Mouse (Mus musculus) heart, postnatal 0 days (tissue): ENCODE measurements around the gene Ghrl. TPM values are rescaled to one million over a fixed set of nuclear protein-coding genes. Genes with fewer than 3 reads are reported as not detected.

ENCODE experiments used
- ATAC-seq: fragments of 200-750 bp; cut with Nextera tagmentation; 2 replicates; pipeline ENCODE4 v1.8.0; 2017; ENCODE audit warnings: low read depth, moderate number of reproducible peaks, moderate library complexity; ENCODE audit not compliant: insufficient read depth
- DNase-seq: peaks from one replicate; pipeline ENCODE4 v3.0.0-alpha.2; 2016; ENCODE audit warnings: low spot score
- H3K27ac ChIP-seq: fragments of 300-500 bp; sonication (generic); 2 replicates; pipeline ENCODE4 v1.5.1; 2014; ENCODE audit warnings: low read depth, mild to moderate bottlenecking
- H3K27me3 ChIP-seq: fragments of 300-500 bp; sonication (generic); 2 replicates; pipeline ENCODE4 v1.6.1; 2014; ENCODE audit warnings: low read length, mixed read lengths; ENCODE audit not compliant: control insufficient read depth, insufficient read depth
- H3K36me3 ChIP-seq: fragments of 300-500 bp; sonication (generic); replicated peaks from 2 replicates; pipeline ENCODE4 v1.6.1; 2014; ENCODE audit warnings: low read length, mixed read lengths; ENCODE audit not compliant: control insufficient read depth, insufficient read depth
- H3K4me1 ChIP-seq: fragments of 300-500 bp; sonication (generic); 2 replicates; pipeline ENCODE4 v1.6.1; 2014; ENCODE audit warnings: antibody characterized with exemption; ENCODE audit not compliant: control insufficient read depth, insufficient read depth
- H3K4me2 ChIP-seq: fragments of 300-500 bp; sonication (generic); 2 replicates; pipeline ENCODE4 v1.6.1; 2014; ENCODE audit warnings: low read depth, mild to moderate bottlenecking, low read length, moderate library complexity
- H3K4me3 ChIP-seq: fragments of 300-500 bp; sonication (generic); 2 replicates; pipeline ENCODE4 v1.5.1; 2014; ENCODE audit warnings: low read depth, low read length
- H3K9ac ChIP-seq: fragments of 300-500 bp; sonication (generic); replicated peaks from 2 replicates; pipeline ENCODE4 v1.6.1; 2014; ENCODE audit warnings: low read depth, low read length, mixed read lengths
- H3K9me3 ChIP-seq: fragments of 300-500 bp; sonication (generic); replicated peaks from 2 replicates; pipeline ENCODE4 v1.6.1; 2016; ENCODE audit warnings: low read length; ENCODE audit not compliant: control insufficient read depth
- CTCF ChIP-seq: IDR thresholded peaks from 2 replicates; pipeline ENCODE4 v1.5.1; 2016; ENCODE audit warnings: antibody characterized with exemption, control low read depth, low read depth
- EP300 ChIP-seq: IDR thresholded peaks from 2 replicates; pipeline ENCODE4 v1.6.1; 2016; ENCODE audit warnings: antibody characterized with exemption, low read depth
- WGBS: fragments of 180-500 bp; shearing (Covaris S2); extraction: QIAGEN DNeasy Blood & Tissue Kit; methylation state at CpG from one replicate; pipeline ENCODE4 v1.1.7; 2014; 5-methylcytosine and 5-hydroxymethylcytosine counted together
- polyA plus RNA-seq: library from polyadenylated mRNA; unstranded; fragments of >200 nt; fragmentation: Nextera tagmentation; extraction: Ambion mirVana; gene quantifications from 2 replicates; pipeline ENCODE4 v1.2.1, GENCODE M21; 2015
- total RNA-seq: library from RNA; depleted of rRNA; stranded (reverse); fragments of >200 nt; gene quantifications from 2 replicates; pipeline ENCODE4 v1.2.3, GENCODE M21; 2014; ENCODE audit warnings: low replicate concordance

Gene Ghrl
- total and polyA plus RNA-seq, 2 experiments from 2014 or later: not detected

- Histone ChIP-seq H3K27ac (no peak overlapping the region), H3K27me3 (peaks cover 22% of the 10 kb centered on the region), H3K4me1 (no peaks in the 10 kb centered on the region), H3K36me3 (no peaks in the 10 kb centered on the region), H3K4me2 (no peak overlapping the region), H3K9me3 (no peaks in the 10 kb centered on the region), H3K4me3 (no peak overlapping the region), H3K9ac (no peak overlapping the region)
- DNase-seq: no peak
- TF ChIP-seq CTCF: no peak
- TF ChIP-seq EP300: no peak
- no peak for ATAC-seq
Observed at GRCm38 (mm10) chr6:113745117-113745516, 25.4 kb upstream of the Ghrl start.

- no peak overlapping the region for H3K4me2 ChIP-seq
- no peak for ATAC-seq
Observed at GRCm38 (mm10) chr6:113743111-113743510, 23.4 kb upstream of the Ghrl start.

GRCm38 (mm10) chr6:113742321-113742720, 22.6 kb upstream of the Ghrl start:
- no peak for DNase-seq
- no peak for ATAC-seq
- H3K4me2 ChIP-seq: no peak overlapping the region
- H3K4me3 ChIP-seq: no peak overlapping the region
- no peak overlapping the region for H3K27ac ChIP-seq
- H3K36me3 ChIP-seq: peaks cover 12% of the 10 kb centered on the region
- no peak overlapping the region for H3K9ac ChIP-seq
- no peaks in the 10 kb centered on the region for H3K9me3 ChIP-seq
- peaks cover 5% of the 10 kb centered on the region for H3K4me1 ChIP-seq
- 33% methylated on average over 1 of the region's 1 CpGs for WGBS
- TF ChIP-seq CTCF: no peak
- TF ChIP-seq EP300: no peak
- H3K27me3 ChIP-seq: 0 out of 2 replicates have a peak, but pooled peaks cover 2% of the 10 kb centered on the region

More at GRCm38 (mm10) chr6:113743111-113743510, 23.4 kb upstream of the Ghrl start:
- H3K9ac ChIP-seq: no peak overlapping the region
- H3K27me3 ChIP-seq: peaks cover 8% of the 10 kb centered on the region; the same call in 1 of the 2 replicates
- TF ChIP-seq EP300: no peak
- TF ChIP-seq CTCF: no peak
- peaks cover 5% of the 10 kb centered on the region for H3K4me1 ChIP-seq
- peaks cover 4% of the 10 kb centered on the region; the same call in 1 of the 2 replicates for H3K36me3 ChIP-seq
- no peak overlapping the region for H3K27ac ChIP-seq
- 46% methylated on average over 1 of the region's 1 CpGs for WGBS
- DNase-seq: no peak
- no peak overlapping the region for H3K4me3 ChIP-seq
- no peaks in the 10 kb centered on the region for H3K9me3 ChIP-seq

- 63% methylated on average over 2 of the region's 2 CpGs for WGBS
- peaks cover 19% of the 10 kb centered on the region for H3K36me3 ChIP-seq
- ATAC-seq (no peak), DNase-seq (no peak)
- no peak overlapping the region for H3K4me3 ChIP-seq
- no peaks in the 10 kb centered on the region for H3K27me3 ChIP-seq
- no peaks in the 10 kb centered on the region for H3K9me3 ChIP-seq
- no peak overlapping the region for H3K9ac ChIP-seq
- no peak overlapping the region for H3K27ac ChIP-seq
- no peak overlapping the region for H3K4me2 ChIP-seq
- no peak for TF ChIP-seq CTCF
- no peak for TF ChIP-seq EP300
- peaks cover 5% of the 10 kb centered on the region for H3K4me1 ChIP-seq
Observed at GRCm38 (mm10) chr6:113741425-113741824, 21.7 kb upstream of the Ghrl start.

- DNase-seq: peak; percentile 69
- peak within 1 kb of the TSS; percentile 66 for H3K27ac ChIP-seq
Observed at GRCm38 (mm10) chr6:113740236-113741217, 20.8 kb upstream of the Ghrl start, which contains the start of gene Sec13. TSS of gene Sec13 (minus strand) at chr6:113740743.

More at GRCm38 (mm10) chr6:113740236-113741217, 20.8 kb upstream of the Ghrl start, which contains the start of gene Sec13:
- H3K4me3 ChIP-seq: peak within 1 kb of the TSS; percentile 84
- no peaks in the 10 kb centered on the region for H3K27me3 ChIP-seq
- H3K9me3 ChIP-seq: no peaks in the 10 kb centered on the region
- peak within 1 kb of the TSS; percentile 77 for H3K4me2 ChIP-seq
- H3K9ac ChIP-seq: peak within 1 kb of the TSS; percentile 89
- TF ChIP-seq EP300 (no peak), CTCF (no peak)
- H3K36me3 ChIP-seq: peaks cover 28% of the 10 kb centered on the region
- WGBS: 7% methylated on average over 41 of the region's 41 CpGs
- peaks cover 5% of the 10 kb centered on the region for H3K4me1 ChIP-seq
- peak; percentile 81 for ATAC-seq
